Mouse (Mus musculus) stomach, embryonic 16.5 days (tissue): ENCODE measurements around the gene Epb41l2. TPM values are rescaled to one million over a fixed set of nuclear protein-coding genes. Genes with fewer than 3 reads are reported as not detected.

Source experiments
- ATAC-seq: fragments of 200-750 bp; cut with Nextera tagmentation; 2 replicates; pipeline ENCODE4 v1.8.0; 2017; ENCODE audit warnings: moderate number of reproducible peaks, moderate TSS enrichment; ENCODE audit not compliant: insufficient read depth, low FRiP score
- H3K27ac ChIP-seq: fragments of 300-500 bp; sonication (generic); 2 replicates; pipeline ENCODE4 v1.5.1; 2014; ENCODE audit warnings: low read length
- H3K27me3 ChIP-seq: fragments of 300-500 bp; sonication (generic); 2 replicates; pipeline ENCODE4 v1.6.1; 2014; ENCODE audit warnings: low read length, control low read depth, mixed read lengths; ENCODE audit not compliant: control insufficient read depth, insufficient read depth
- H3K36me3 ChIP-seq: fragments of 300-500 bp; sonication (generic); 2 replicates; pipeline ENCODE4 v1.6.1; 2014; ENCODE audit warnings: low read length; ENCODE audit not compliant: control insufficient read depth, insufficient read depth
- H3K4me1 ChIP-seq: fragments of 300-500 bp; sonication (generic); 2 replicates; pipeline ENCODE4 v1.6.1; 2014; ENCODE audit warnings: low read length, control low read depth, mixed read lengths; ENCODE audit not compliant: control insufficient read depth, insufficient read depth
- H3K4me2 ChIP-seq: fragments of 300-500 bp; sonication (generic); 2 replicates; pipeline ENCODE4 v1.6.1; 2014; ENCODE audit warnings: low read depth, low read length, mixed read lengths
- H3K4me3 ChIP-seq: fragments of 300-500 bp; sonication (generic); replicated peaks from 2 replicates; pipeline ENCODE4 v1.5.1; 2014; ENCODE audit warnings: mild to moderate bottlenecking, low read length
- H3K9ac ChIP-seq: fragments of 300-500 bp; sonication (generic); 2 replicates; pipeline ENCODE4 v1.6.1; 2014; ENCODE audit warnings: low read length
- H3K9me3 ChIP-seq: fragments of 300-500 bp; sonication (generic); replicated peaks from 2 replicates; pipeline ENCODE4 v1.6.1; 2016; ENCODE audit warnings: low read length, control low read depth; ENCODE audit not compliant: control insufficient read depth
- WGBS: fragments of 180-500 bp; shearing (Covaris S2); extraction: QIAGEN DNeasy Blood & Tissue Kit; methylation state at CpG from one replicate; pipeline ENCODE4 v1.1.7; 2014; 5-methylcytosine and 5-hydroxymethylcytosine counted together
- polyA plus RNA-seq: library from polyadenylated mRNA; unstranded; fragments of >200 nt; fragmentation: Nextera tagmentation; extraction: Ambion mirVana; gene quantifications from 2 replicates; pipeline ENCODE4 v1.2.1, GENCODE M21; 2015

Gene Epb41l2
- polyA plus RNA-seq, 1 experiment from 2014 or later, result 60.9 TPM

- Histone ChIP-seq H3K9ac (no peak overlapping the region), H3K36me3 (peaks cover 16% of the 10 kb centered on the region; the same call in 1 of the 2 replicates), H3K4me3 (no peak overlapping the region), H3K9me3 (0 out of 2 replicates have a peak, but pooled peaks cover 3% of the 10 kb centered on the region), H3K27ac (no peak overlapping the region), H3K27me3 (no peaks in the 10 kb centered on the region), H3K4me2 (no peak overlapping the region), H3K4me1 (no peaks in the 10 kb centered on the region)
- 72% methylated on average over 3 of the region's 3 CpGs for WGBS
- ATAC-seq, result peak; percentile 50; the same call in 1 of the 2 replicates
These were observed 160.4 kb downstream of the Epb41l2 start for GRCm38 (mm10) chr10:25519954-25520353.

- Histone ChIP-seq H3K4me2 (no peak overlapping the region), H3K4me3 (no peak overlapping the region), H3K27ac (no peak overlapping the region), H3K9me3 (0 out of 2 replicates have a peak, but pooled peaks cover 3% of the 10 kb centered on the region), H3K4me1 (no peaks in the 10 kb centered on the region), H3K27me3 (no peaks in the 10 kb centered on the region), H3K9ac (no peak overlapping the region), H3K36me3 (peaks cover 16% of the 10 kb centered on the region; the same call in 1 of the 2 replicates)
- WGBS, result 77% methylated on average over 5 of the region's 5 CpGs
- ATAC-seq, result no peak
These were observed 160.8 kb downstream of the Epb41l2 start for GRCm38 (mm10) chr10:25520428-25520827.

GRCm38 (mm10) chr10:25523727-25524126, 164.1 kb downstream of the Epb41l2 start:
- H3K27me3 ChIP-seq, result no peaks in the 10 kb centered on the region
- no peak overlapping the region for H3K4me3 ChIP-seq
- 88% methylated on average over 8 of the region's 8 CpGs for WGBS
- H3K9ac ChIP-seq, result no peak overlapping the region
- H3K4me1 ChIP-seq, result no peaks in the 10 kb centered on the region
- ATAC-seq, result no peak
- H3K9me3 ChIP-seq, result no peaks in the 10 kb centered on the region
- no peak overlapping the region for H3K27ac ChIP-seq
- peaks cover 6% of the 10 kb centered on the region; the same call in 1 of the 2 replicates for H3K36me3 ChIP-seq
- no peak overlapping the region for H3K4me2 ChIP-seq

- 71% methylated on average over 4 of the region's 4 CpGs for WGBS
- no peaks in the 10 kb centered on the region for H3K4me1 ChIP-seq
- H3K4me3 ChIP-seq, result no peak overlapping the region
- no peak overlapping the region for H3K4me2 ChIP-seq
- ATAC-seq, result no peak
- no peaks in the 10 kb centered on the region for H3K27me3 ChIP-seq
- H3K9ac ChIP-seq, result no peak overlapping the region
- H3K9me3 ChIP-seq, result no peaks in the 10 kb centered on the region
- peaks cover 6% of the 10 kb centered on the region; the same call in 1 of the 2 replicates for H3K36me3 ChIP-seq
- no peak overlapping the region for H3K27ac ChIP-seq
These were observed 166.6 kb downstream of the Epb41l2 start for GRCm38 (mm10) chr10:25526156-25526555.

GRCm38 (mm10) chr10:25526622-25527021, 167.0 kb downstream of the Epb41l2 start:
- Histone ChIP-seq H3K9me3 (no peaks in the 10 kb centered on the region), H3K4me3 (no peak overlapping the region), H3K9ac (no peak overlapping the region), H3K4me2 (no peak overlapping the region), H3K36me3 (peaks cover 6% of the 10 kb centered on the region; the same call in 1 of the 2 replicates), H3K27ac (no peak overlapping the region), H3K4me1 (no peaks in the 10 kb centered on the region), H3K27me3 (no peaks in the 10 kb centered on the region)
- 93% methylated on average over 4 of the region's 4 CpGs for WGBS
- ATAC-seq, result no peak

DNA sequence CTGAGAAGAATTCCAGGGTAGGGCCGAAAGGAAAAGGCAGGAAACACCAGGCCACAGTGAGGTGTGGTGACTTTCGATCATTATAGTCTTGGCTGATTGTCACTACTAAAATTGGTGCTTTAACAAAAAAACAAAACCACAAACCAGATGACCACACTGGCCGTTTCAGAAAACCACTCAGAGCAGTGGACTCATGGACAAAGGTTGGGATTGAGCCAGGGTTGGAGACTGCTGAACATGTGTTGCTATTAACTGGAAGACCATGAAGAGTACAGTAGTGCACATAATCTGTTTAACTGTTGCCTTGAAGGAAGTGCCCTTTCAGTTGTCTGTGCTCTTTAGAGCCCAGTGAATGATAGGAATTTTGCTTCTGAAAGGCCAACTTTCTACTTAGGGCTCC, 167.5 kb downstream of the Epb41l2 start:
- H3K27me3 ChIP-seq, result no peaks in the 10 kb centered on the region
- ATAC-seq, result no peak
- H3K9me3 ChIP-seq, result no peaks in the 10 kb centered on the region
- peaks cover 6% of the 10 kb centered on the region; the same call in 1 of the 2 replicates for H3K36me3 ChIP-seq
- H3K4me2 ChIP-seq, result no peak overlapping the region
- H3K9ac ChIP-seq, result no peak overlapping the region
- H3K4me1 ChIP-seq, result no peaks in the 10 kb centered on the region
- 75% methylated on average over 3 of the region's 3 CpGs for WGBS
- no peak overlapping the region for H3K27ac ChIP-seq
- H3K4me3 ChIP-seq, result no peak overlapping the region

- Histone ChIP-seq H3K36me3 (no peaks in the 10 kb centered on the region), H3K4me1 (peaks cover 6% of the 10 kb centered on the region; the same call in 1 of the 2 replicates), H3K9me3 (no peaks in the 10 kb centered on the region), H3K4me3 (no peak overlapping the region), H3K4me2 (no peak overlapping the region), H3K9ac (no peak overlapping the region), H3K27ac (no peak overlapping the region), H3K27me3 (no peaks in the 10 kb centered on the region)
- WGBS, result 59% methylated on average over 13 of the region's 13 CpGs
- no peak for ATAC-seq
These were observed 171.7 kb downstream of the Epb41l2 start for GRCm38 (mm10) chr10:25531335-25531734.

DNA sequence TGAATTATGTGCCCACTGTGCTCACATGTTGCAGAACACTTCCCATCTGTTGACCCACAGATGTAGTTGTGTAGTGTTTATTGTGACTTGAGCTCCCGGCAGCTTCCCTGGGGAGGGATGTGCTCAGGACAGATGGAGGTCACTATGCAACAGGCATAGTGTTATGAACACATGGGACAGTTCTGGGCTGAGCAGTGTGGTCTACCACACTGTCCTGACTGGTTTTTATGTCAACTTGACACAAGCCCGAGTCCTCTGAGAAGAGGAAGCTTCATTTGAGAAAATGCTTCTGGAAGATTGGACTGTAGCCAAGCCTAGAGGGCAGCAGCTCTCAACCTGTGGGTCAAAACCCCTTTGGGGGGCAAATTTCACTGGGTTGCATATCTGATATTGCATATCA, 173.5 kb downstream of the Epb41l2 start:
- peaks cover 6% of the 10 kb centered on the region; the same call in 1 of the 2 replicates for H3K4me1 ChIP-seq
- H3K9me3 ChIP-seq, result no peaks in the 10 kb centered on the region
- H3K27me3 ChIP-seq, result no peaks in the 10 kb centered on the region
- H3K9ac ChIP-seq, result no peak overlapping the region
- H3K4me2 ChIP-seq, result no peak overlapping the region
- no peaks in the 10 kb centered on the region for H3K36me3 ChIP-seq
- H3K4me3 ChIP-seq, result no peak overlapping the region
- no peak overlapping the region for H3K27ac ChIP-seq
- ATAC-seq, result no peak
- WGBS, result 52% methylated on average over 2 of the region's 2 CpGs

GRCm38 (mm10) chr10:25533513-25534246, 174.1 kb downstream of the Epb41l2 start:
- Histone ChIP-seq H3K27me3 (no peaks in the 10 kb centered on the region), H3K4me1 (peaks cover 6% of the 10 kb centered on the region; the same call in 1 of the 2 replicates), H3K9ac (no peak overlapping the region), H3K9me3 (no peaks in the 10 kb centered on the region), H3K36me3 (no peaks in the 10 kb centered on the region), H3K4me2 (no peak overlapping the region), H3K4me3 (no peak overlapping the region), H3K27ac (no peak overlapping the region)
- no peak for ATAC-seq
- WGBS, result 57% methylated on average over 9 of the region's 9 CpGs
